Mouse (Mus musculus) T-helper 1 cell (primary cell): ENCODE measurements at regions not wholly inside any gene's neighbourhood (a gene's known extent, or its start where the extent isn't known, plus 50 kb on each side); places are given as distances from the start of the nearest gene placed in this dataset.

ENCODE experiments used
- in situ Hi-C: fragments of 300-600 bp; cut with MboI, MseI; formaldehyde crosslinking; loops from one replicate; pipeline ENCODE4 v1.15.1; 2025; ENCODE audit warnings: high pct_unique_total_duplicates

DNA sequence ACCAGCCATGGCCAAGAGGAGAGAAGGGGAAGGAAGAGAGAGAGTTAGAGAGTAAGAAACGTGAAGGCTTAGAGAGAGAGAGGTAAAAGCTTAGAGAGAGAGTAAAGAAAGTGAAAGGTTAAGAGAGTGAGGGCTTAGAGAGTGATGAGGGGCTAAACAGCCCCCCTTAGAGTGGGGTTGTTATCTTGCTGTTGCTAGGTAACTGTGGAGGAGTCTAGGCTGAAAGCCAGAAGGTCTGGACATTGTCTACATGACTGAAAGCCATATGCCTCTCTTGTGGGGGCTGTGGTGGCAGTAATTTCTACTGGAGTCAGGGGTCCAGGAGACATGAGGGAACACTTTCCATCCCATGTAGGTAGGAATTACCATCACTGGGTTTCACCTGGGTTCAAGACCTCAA is 542.6 kb upstream of the Gprin3 start:
- in situ Hi-C loops, result loop anchor here (10.0 kb wide), 1 partner anchor 1976 kb away; no protein-coding TSS in a partner anchor

GRCm38 (mm10) chr6:59968222-59968621 is 542.1 kb upstream of the Gprin3 start:
- in situ Hi-C loops, result loop anchor here (10.0 kb wide), 1 partner anchor 1977 kb away; no protein-coding TSS in a partner anchor

DNA sequence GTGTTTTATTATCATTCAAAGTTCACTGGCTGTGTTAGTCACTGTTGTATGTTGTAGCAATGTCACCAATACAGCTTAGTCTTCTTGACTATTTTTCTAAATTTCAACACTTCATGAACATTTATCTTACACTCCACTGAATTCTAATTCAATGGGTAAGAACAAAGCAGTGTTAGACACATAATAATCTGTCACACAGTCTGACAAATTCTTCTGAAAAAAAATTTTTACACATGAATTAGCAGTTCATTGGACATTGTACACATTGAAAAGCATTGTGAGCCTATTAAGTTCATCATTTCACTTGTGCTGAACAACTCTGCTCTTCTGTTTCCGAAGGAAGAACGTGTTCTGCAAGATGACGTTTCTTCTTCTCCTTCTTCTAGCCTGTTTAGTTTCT is 509.0 kb upstream of the Gprin3 start:
- in situ Hi-C loops, result no loop called here

DNA sequence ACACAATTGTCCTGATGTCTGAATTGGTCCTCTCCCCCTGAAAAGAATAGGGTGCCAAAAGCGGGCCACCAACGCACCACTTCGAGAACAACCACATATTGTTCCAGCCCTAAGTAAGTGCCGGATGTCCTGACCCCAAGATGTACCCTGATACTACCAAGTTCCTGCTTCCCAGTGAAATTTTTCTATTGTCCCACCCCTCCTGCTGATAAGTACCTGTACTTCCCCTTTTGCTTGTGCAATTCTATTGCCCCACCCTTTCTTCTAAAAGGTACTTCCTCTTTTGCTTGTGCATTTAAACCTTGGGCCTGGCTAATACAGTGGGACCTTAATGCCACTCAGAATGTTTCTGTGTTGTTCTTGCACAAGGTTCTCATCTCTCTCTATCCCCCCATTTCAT is 473.7 kb upstream of the Gprin3 start:
- in situ Hi-C loops, result loop anchor here (25.0 kb wide), 1 partner anchor 663 kb away; no protein-coding TSS in a partner anchor
